Mouse (Mus musculus) 3134 (cell line): ENCODE data around the gene Ugcg.

Source experiments
- DNase-seq: peaks from one replicate; pipeline ENCODE4 v3.0.0-alpha.2; 2011; ENCODE audit warnings: low spot score; ENCODE audit not compliant: insufficient read length; ENCODE audit errors: extremely low read depth

Ugcg gene

GRCm38 (mm10) chr4:59188802-59189545 lies at the start of gene Ugcg:
Ugcg (plus strand) TSS chr4:59189257.
- DNase-seq, result peak; percentile 85

- no peak for DNase-seq
Measured at GRCm38 (mm10) chr4:59149043-59149442, 40.0 kb upstream of the Ugcg start.

- DNase-seq, result no peak
Measured at GRCm38 (mm10) chr4:59150907-59151306, 38.1 kb upstream of the Ugcg start.

GRCm38 (mm10) chr4:59151953-59152352 lies 37.1 kb upstream of the Ugcg start:
- DNase-seq, result no peak

- DNase-seq, result no peak
Measured at GRCm38 (mm10) chr4:59156897-59157592, 32.0 kb upstream of the Ugcg start.

GRCm38 (mm10) chr4:59157654-59158053 lies 31.4 kb upstream of the Ugcg start:
- DNase-seq, result no peak

GRCm38 (mm10) chr4:59160289-59160688 lies 28.8 kb upstream of the Ugcg start:
- DNase-seq, result no peak

GRCm38 (mm10) chr4:59160959-59161670 lies 27.9 kb upstream of the Ugcg start:
- no peak for DNase-seq

- DNase-seq, result no peak
Measured at GRCm38 (mm10) chr4:59164034-59164433, 25.0 kb upstream of the Ugcg start.

- no peak for DNase-seq
Measured at GRCm38 (mm10) chr4:59167251-59167847, 21.7 kb upstream of the Ugcg start.

GRCm38 (mm10) chr4:59169981-59170380 lies 19.1 kb upstream of the Ugcg start:
- DNase-seq, result no peak

GRCm38 (mm10) chr4:59172616-59173015 lies 16.4 kb upstream of the Ugcg start:
- no peak for DNase-seq

GRCm38 (mm10) chr4:59173181-59173922 lies 15.7 kb upstream of the Ugcg start:
- DNase-seq, result no peak

- DNase-seq, result no peak
Measured at GRCm38 (mm10) chr4:59175003-59175402, 14.1 kb upstream of the Ugcg start.

- DNase-seq, result no peak
Measured at GRCm38 (mm10) chr4:59175929-59176328, 13.1 kb upstream of the Ugcg start.

GRCm38 (mm10) chr4:59177566-59177965 lies 11.5 kb upstream of the Ugcg start:
- no peak for DNase-seq

- no peak for DNase-seq
Measured at GRCm38 (mm10) chr4:59181320-59182271, 7.5 kb upstream of the Ugcg start.

- no peak for DNase-seq
Measured at GRCm38 (mm10) chr4:59185671-59186070, 3.4 kb upstream of the Ugcg start.

GRCm38 (mm10) chr4:59187289-59187688 lies 1.8 kb upstream of the Ugcg start:
- DNase-seq, result no peak

- DNase-seq, result no peak
Measured at GRCm38 (mm10) chr4:59188474-59188801, 619 bp upstream of the Ugcg start.
